Mouse (Mus musculus) hindbrain, embryonic 16.5 days (tissue): ENCODE measurements around the gene Agfg1. TPM values are rescaled to one million over a fixed set of nuclear protein-coding genes. Genes with fewer than 3 reads are reported as not detected.

Source experiments
- microRNA-seq: library from miRNA; unstranded; fragments of <30 nt; microRNA quantifications from one replicate; pipeline ENCODE4, GENCODE M21; 2017
- polyA plus RNA-seq: library from polyadenylated mRNA; unstranded; fragments of >200 nt; fragmentation: Nextera tagmentation; extraction: Ambion mirVana; gene quantifications from 2 replicates; pipeline ENCODE4 v1.2.1, GENCODE M21; 2015

Agfg1 gene
- polyA plus RNA-seq, 1 experiment from 2014 or later: 23.9 TPM

Small RNAs within 50 kb of the gene (microRNA-seq; reads per million reads assigned to microRNA genes)
- gene Gm22396: not detected

Other genes starting within 250 kb of the Agfg1 start
- 389 and 427 TPM in 2 replicates for gene Mff, start 114.6 kb upstream of the Agfg1 start, polyA plus RNA-seq
- gene Tm4sf20, start 71.0 kb upstream of the Agfg1 start, polyA plus RNA-seq: not detected in 2 replicates
- gene Gm47791, start 68.2 kb upstream of the Agfg1 start, polyA plus RNA-seq: not detected in 2 replicates
- 0.20 TPM in 1 of 2 replicates, not detected in the other for gene A030005L19Rik, start 73.8 kb downstream of the Agfg1 start, polyA plus RNA-seq
- gene A030014E15Rik, start 85.4 kb downstream of the Agfg1 start, polyA plus RNA-seq: not detected in 2 replicates
- not detected in 2 replicates for gene Gm6217, start 91.9 kb downstream of the Agfg1 start, polyA plus RNA-seq
- not detected in 2 replicates for gene A030003K21Rik, start 103.9 kb downstream of the Agfg1 start, polyA plus RNA-seq
- not detected in 2 replicates for gene Gm7544, start 116.5 kb downstream of the Agfg1 start, polyA plus RNA-seq
- gene Gm47955, start 120.8 kb downstream of the Agfg1 start, polyA plus RNA-seq: not detected in 2 replicates
- gene Gm47959, start 161.1 kb downstream of the Agfg1 start, polyA plus RNA-seq: not detected in 2 replicates
- 0.75 and 1.6 TPM in 2 replicates for gene Slc19a3, start 199.0 kb downstream of the Agfg1 start, polyA plus RNA-seq
- gene Krtap28-10, start 203.0 kb downstream of the Agfg1 start, polyA plus RNA-seq: not detected in 2 replicates
- not detected in 2 replicates for gene Gm47969, start 205.4 kb downstream of the Agfg1 start, polyA plus RNA-seq
- not detected in 2 replicates for gene A030005K14Rik, start 219.9 kb downstream of the Agfg1 start, polyA plus RNA-seq
- not detected in 2 replicates for gene Krtap28-13, start 221.4 kb downstream of the Agfg1 start, polyA plus RNA-seq